Mouse (Mus musculus) limb, embryonic 10.5 days (tissue): ENCODE results near the gene Gm21719. TPM values are rescaled to one million over a fixed set of nuclear protein-coding genes. Genes with fewer than 3 reads are reported as not detected.
"Not testable (repeated sequence)": the region's sequence is repeated elsewhere in the genome, so short reads cannot be mapped to it uniquely, and the experiment has no call there.

Experiments
- DNase-seq: peaks from one replicate; pipeline ENCODE4 v3.0.0-alpha.2; 2017; ENCODE audit warnings: low spot score
- H3K27ac ChIP-seq: fragments of 300-500 bp; sonication (generic); 2 replicates; pipeline ENCODE4 v1.5.1; 2016; ENCODE audit warnings: mild to moderate bottlenecking
- H3K27me3 ChIP-seq: fragments of 300-500 bp; sonication (generic); 2 replicates; pipeline ENCODE4 v1.6.1; 2016; ENCODE audit warnings: low read depth, mild to moderate bottlenecking; ENCODE audit not compliant: poor library complexity, severe bottlenecking
- H3K36me3 ChIP-seq: fragments of 300-500 bp; sonication (generic); 2 replicates; pipeline ENCODE4 v1.6.1; 2016; ENCODE audit warnings: mild to moderate bottlenecking, moderate library complexity
- H3K4me1 ChIP-seq: fragments of 300-500 bp; sonication (generic); 2 replicates; pipeline ENCODE4 v1.6.1; 2016
- H3K4me3 ChIP-seq: fragments of 300-500 bp; sonication (generic); 2 replicates; pipeline ENCODE4 v1.5.1; 2016; ENCODE audit warnings: mild to moderate bottlenecking, moderate library complexity
- H3K9me3 ChIP-seq: fragments of 300-500 bp; sonication (generic); replicated peaks from 2 replicates; pipeline ENCODE4 v1.6.1; 2016; ENCODE audit warnings: mild to moderate bottlenecking
- WGBS: fragments of 180-500 bp; shearing (Covaris S2); methylation state at CpG from one replicate; pipeline ENCODE4 v1.1.7; 2016; 5-methylcytosine and 5-hydroxymethylcytosine counted together
- polyA plus RNA-seq: library from polyadenylated mRNA; unstranded; fragments of >200 nt; fragmentation: Nextera tagmentation; extraction: Ambion mirVana; gene quantifications from 2 replicates; pipeline ENCODE4 v1.2.1, GENCODE M21; 2016

Gm21719 gene
- polyA plus RNA-seq: not detected in 2 replicates

- H3K27me3 ChIP-seq, H3K4me3 ChIP-seq, H3K36me3 ChIP-seq, DNase-seq, H3K27ac ChIP-seq, H3K4me1 ChIP-seq, H3K9me3 ChIP-seq: not testable (repeated sequence)
- WGBS: 73% methylated on average over 1 of the region's 1 CpGs
Measured at GRCm38 (mm10) chrY:6682772-6683171, at the start of gene Gm21719. Gene Gm21719, minus strand, starts transcription at chrY:6682872.

Other genes with a start within 250 kb of the Gm21719 start
- gene Gm28919, start 99.3 kb downstream of the Gm21719 start, polyA plus RNA-seq: not detected in 2 replicates
- not detected in 2 replicates for gene Gm20830, start 235.4 kb upstream of the Gm21719 start, polyA plus RNA-seq